Mouse (Mus musculus) testis, adult 2 months (tissue): ENCODE data around the gene Proca1.

ENCODE experiments used
- CTCF ChIP-seq: fragments of 200-500 bp; IDR thresholded peaks from 2 replicates; pipeline ENCODE4 v1.5.1; 2012; ENCODE audit warnings: low read depth, mild to moderate bottlenecking, inconsistent platforms, low read length, moderate library complexity; ENCODE audit not compliant: control insufficient read depth, insufficient read depth, insufficient replicate concordance
- POLR2A ChIP-seq: fragments of 200-500 bp; IDR thresholded peaks from 2 replicates; pipeline ENCODE4 v1.6.1; 2012; ENCODE audit warnings: low read depth, mild to moderate bottlenecking, inconsistent platforms, low read length, moderate library complexity; ENCODE audit not compliant: control insufficient read depth

- TF ChIP-seq POLR2A (no peak), CTCF (no peak)
These were observed 22.9 kb upstream of the Proca1 start for GRCm38 (mm10) chr11:78170306-78170705.
